Mouse (Mus musculus): ENCODE data around the gene Ubl3. TPM values are rescaled to one million over a fixed set of nuclear protein-coding genes. Genes with fewer than 3 reads are reported as not detected.

Gene Ubl3
- polyA plus RNA-seq, 1 experiment, result 185 TPM

GRCm38 (mm10) chr5:148564073-148564472 is 11.5 kb upstream of the Ubl3 start:
- H3K4me1 ChIP-seq (ENCODE audit: control insufficient read depth, insufficient read depth, low read length), result peaks cover 24% of the 10 kb centered on the region
- TF ChIP-seq CTCF (IDR thresholded peaks at IDR 0.05; ENCODE audit: low read depth, low read length) (no peak), POLR2A (IDR thresholded peaks at IDR 0.05; ENCODE audit: borderline replicate concordance, low read depth, low read length) (no peak)

GRCm38 (mm10) chr5:148563281-148563680 is 10.7 kb upstream of the Ubl3 start:
- TF ChIP-seq CTCF (IDR thresholded peaks at IDR 0.05; ENCODE audit: low read depth, low read length) (no peak), POLR2A (IDR thresholded peaks at IDR 0.05; ENCODE audit: borderline replicate concordance, low read depth, low read length) (no peak)
- Histone ChIP-seq H3K27ac (ENCODE audit: insufficient read depth, low read depth, low read length) (no peak overlapping the region), H3K4me1 (ENCODE audit: control insufficient read depth, insufficient read depth, low read length) (peaks cover 27% of the 10 kb centered on the region), H3K4me3 (ENCODE audit: insufficient read depth, low read length) (no peak overlapping the region)

More at GRCm38 (mm10) chr5:148564073-148564472, 11.5 kb upstream of the Ubl3 start:
- no peak overlapping the region for H3K27ac ChIP-seq (ENCODE audit: insufficient read depth, low read depth, low read length)
- no peak overlapping the region for H3K4me3 ChIP-seq (ENCODE audit: insufficient read depth, low read length)

DNA sequence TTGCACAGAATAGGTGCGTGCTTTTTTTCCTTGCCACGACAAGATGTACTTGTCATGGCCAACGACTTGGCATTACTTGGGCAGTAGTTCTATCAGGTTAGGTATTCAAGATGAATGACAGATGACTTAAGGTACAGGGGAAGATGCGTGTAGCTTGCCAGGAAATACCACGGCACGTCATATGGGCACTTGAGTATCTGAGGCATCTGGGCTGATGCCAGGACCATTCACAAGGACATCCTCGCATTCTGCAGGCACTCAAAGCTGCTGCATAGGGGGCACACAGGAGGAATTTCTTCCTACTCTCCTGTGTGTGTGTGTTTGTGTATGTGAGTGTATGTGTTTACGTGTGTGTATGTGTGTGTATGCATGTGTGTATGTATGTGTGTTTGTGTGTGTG is 9.6 kb upstream of the Ubl3 start:
- H3K4me1 ChIP-seq (ENCODE audit: control insufficient read depth, insufficient read depth, low read length), result peaks cover 27% of the 10 kb centered on the region

DNA sequence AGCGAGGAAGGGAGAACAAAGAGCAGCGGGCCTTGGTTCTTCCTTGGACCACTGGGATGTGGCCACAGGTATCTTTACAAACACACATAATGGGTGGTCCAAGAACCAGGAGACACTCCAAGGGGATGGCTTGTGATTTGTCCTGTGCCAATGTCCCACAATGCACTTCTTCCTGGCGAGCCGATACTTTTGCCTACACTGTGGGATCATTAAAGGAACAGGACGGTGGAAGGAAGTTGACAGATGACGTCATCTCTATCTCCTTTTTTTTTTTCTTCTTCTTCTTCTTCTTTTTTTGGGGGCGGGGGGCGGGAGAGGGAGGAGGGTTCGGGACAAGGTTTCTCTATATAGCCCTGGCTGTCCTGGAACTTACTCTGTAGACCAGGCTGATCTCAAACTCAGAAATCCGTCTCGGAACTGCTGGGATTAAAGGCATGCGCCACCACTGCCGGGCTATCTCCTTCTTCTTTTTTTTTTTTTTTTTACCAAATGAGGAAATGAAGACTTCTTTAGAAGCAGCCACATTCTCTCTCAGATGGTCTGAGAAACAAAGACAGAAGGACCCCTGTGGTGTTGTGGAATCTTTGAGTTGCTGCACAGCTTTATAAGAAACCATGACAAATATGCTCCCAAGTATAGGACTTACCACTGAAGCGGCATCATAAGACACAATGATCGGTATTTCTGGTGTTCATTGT is 6.8 kb upstream of the Ubl3 start:
- TF ChIP-seq POLR2A (IDR thresholded peaks at IDR 0.05; ENCODE audit: borderline replicate concordance, low read depth, low read length), result no peak
- no peak for TF ChIP-seq CTCF (IDR thresholded peaks at IDR 0.05; ENCODE audit: low read depth, low read length)
- H3K4me1 ChIP-seq (ENCODE audit: control insufficient read depth, insufficient read depth, low read length), result peaks cover 25% of the 10 kb centered on the region
- peak overlapping the region; percentile 72 for H3K27ac ChIP-seq (ENCODE audit: insufficient read depth, low read depth, low read length)
- H3K4me3 ChIP-seq (ENCODE audit: insufficient read depth, low read length), result peak overlapping the region; percentile 44

More for the DNA sequence above, 9.6 kb upstream of the Ubl3 start:
- H3K4me3 ChIP-seq (ENCODE audit: insufficient read depth, low read length), result no peak overlapping the region
- H3K27ac ChIP-seq (ENCODE audit: insufficient read depth, low read depth, low read length), result no peak overlapping the region
- TF ChIP-seq POLR2A (IDR thresholded peaks at IDR 0.05; ENCODE audit: borderline replicate concordance, low read depth, low read length) (no peak), CTCF (IDR thresholded peaks at IDR 0.05; ENCODE audit: low read depth, low read length) (no peak)

GRCm38 (mm10) chr5:148558472-148558871 is 5.9 kb upstream of the Ubl3 start:
- TF ChIP-seq POLR2A (IDR thresholded peaks at IDR 0.05; ENCODE audit: borderline replicate concordance, low read depth, low read length), result no peak
- TF ChIP-seq CTCF (IDR thresholded peaks at IDR 0.05; ENCODE audit: low read depth, low read length), result no peak
- H3K4me3 ChIP-seq (ENCODE audit: insufficient read depth, low read length), result no peak overlapping the region
- peaks cover 22% of the 10 kb centered on the region for H3K4me1 ChIP-seq (ENCODE audit: control insufficient read depth, insufficient read depth, low read length)
- no peak overlapping the region for H3K27ac ChIP-seq (ENCODE audit: insufficient read depth, low read depth, low read length)

DNA sequence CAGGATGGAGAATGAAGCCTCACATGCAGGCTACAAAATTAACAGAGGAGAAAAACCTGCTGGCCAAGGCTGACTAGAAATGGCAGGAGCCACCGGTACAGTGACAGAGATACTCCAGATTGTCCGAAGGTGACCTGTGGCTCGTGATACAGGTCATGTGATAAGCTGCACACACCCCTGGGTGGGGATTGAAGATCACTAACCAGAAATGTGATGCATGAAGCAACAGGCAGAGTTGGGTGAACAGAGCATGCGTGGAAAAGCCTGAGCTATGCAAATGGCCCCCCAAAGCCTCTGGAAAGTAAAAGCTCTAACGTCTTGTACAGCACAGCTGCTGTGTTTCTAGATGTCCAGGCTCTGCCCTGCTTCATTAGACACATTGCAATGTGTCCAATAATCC is 3.9 kb upstream of the Ubl3 start:
- TF ChIP-seq POLR2A (IDR thresholded peaks at IDR 0.05; ENCODE audit: borderline replicate concordance, low read depth, low read length) (no peak), CTCF (IDR thresholded peaks at IDR 0.05; ENCODE audit: low read depth, low read length) (no peak)
- H3K27ac ChIP-seq (ENCODE audit: insufficient read depth, low read depth, low read length), result no peak overlapping the region
- H3K4me3 ChIP-seq (ENCODE audit: insufficient read depth, low read length), result no peak overlapping the region
- H3K4me1 ChIP-seq (ENCODE audit: control insufficient read depth, insufficient read depth, low read length), result peaks cover 22% of the 10 kb centered on the region

- peaks cover 18% of the 10 kb centered on the region for H3K4me1 ChIP-seq (ENCODE audit: control insufficient read depth, insufficient read depth, low read length)
- TF ChIP-seq POLR2A (IDR thresholded peaks at IDR 0.05; ENCODE audit: borderline replicate concordance, low read depth, low read length), result no peak
- no peak for TF ChIP-seq CTCF (IDR thresholded peaks at IDR 0.05; ENCODE audit: low read depth, low read length)
- no peak overlapping the region for H3K27ac ChIP-seq (ENCODE audit: insufficient read depth, low read depth, low read length)
- H3K4me3 ChIP-seq (ENCODE audit: insufficient read depth, low read length), result no peak overlapping the region
Observed at GRCm38 (mm10) chr5:148555156-148555555, 2.6 kb upstream of the Ubl3 start.

DNA sequence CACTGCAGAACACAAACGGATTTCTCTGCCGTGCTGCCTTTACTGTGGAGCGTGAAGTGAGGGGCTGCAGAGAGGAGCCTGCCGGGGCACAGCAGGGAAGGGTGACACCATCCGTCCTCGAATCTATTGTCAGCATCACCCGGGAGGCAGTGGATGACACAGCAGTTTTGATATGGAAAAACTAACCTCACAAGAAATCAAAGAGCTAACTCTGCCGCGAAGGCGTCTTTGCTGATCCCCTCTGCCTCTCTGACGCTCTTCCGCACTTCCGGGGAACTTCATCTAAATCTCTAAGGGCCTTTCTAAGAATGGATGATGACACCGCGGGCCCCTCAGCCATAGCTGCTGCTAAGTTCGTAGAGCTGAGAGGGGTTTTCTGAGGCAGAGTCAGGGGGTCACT is 2.1 kb upstream of the Ubl3 start:
- Histone ChIP-seq H3K4me3 (ENCODE audit: insufficient read depth, low read length) (no peak overlapping the region), H3K27ac (ENCODE audit: insufficient read depth, low read depth, low read length) (no peak overlapping the region), H3K4me1 (ENCODE audit: control insufficient read depth, insufficient read depth, low read length) (peaks cover 19% of the 10 kb centered on the region)
- TF ChIP-seq POLR2A (IDR thresholded peaks at IDR 0.05; ENCODE audit: borderline replicate concordance, low read depth, low read length) (no peak), CTCF (IDR thresholded peaks at IDR 0.05; ENCODE audit: low read depth, low read length) (no peak)

DNA sequence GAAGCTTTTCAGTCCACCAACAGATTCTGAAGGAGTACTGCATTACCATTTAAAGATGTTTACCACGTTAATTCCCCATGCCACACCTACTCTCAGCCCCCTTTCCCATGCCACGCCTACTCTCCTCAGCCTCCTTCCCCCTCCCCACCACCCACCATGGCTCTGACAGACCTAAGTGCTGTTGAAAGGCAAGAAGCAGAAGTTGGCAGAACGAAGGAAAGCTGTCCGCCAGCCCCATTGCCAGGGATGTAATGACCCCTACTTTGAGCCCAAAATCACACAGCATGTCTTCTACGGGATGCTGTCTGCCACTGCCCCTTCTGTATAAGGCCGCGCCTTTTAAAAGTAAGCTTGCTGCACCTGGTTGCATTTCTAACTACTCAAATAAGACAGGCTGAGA is 1.7 kb upstream of the Ubl3 start:
- TF ChIP-seq POLR2A (IDR thresholded peaks at IDR 0.05; ENCODE audit: borderline replicate concordance, low read depth, low read length), result no peak
- no peak for TF ChIP-seq CTCF (IDR thresholded peaks at IDR 0.05; ENCODE audit: low read depth, low read length)
- Histone ChIP-seq H3K27ac (ENCODE audit: insufficient read depth, low read depth, low read length) (no peak overlapping the region), H3K4me1 (ENCODE audit: control insufficient read depth, insufficient read depth, low read length) (peaks cover 22% of the 10 kb centered on the region), H3K4me3 (ENCODE audit: insufficient read depth, low read length) (no peak overlapping the region)

DNA sequence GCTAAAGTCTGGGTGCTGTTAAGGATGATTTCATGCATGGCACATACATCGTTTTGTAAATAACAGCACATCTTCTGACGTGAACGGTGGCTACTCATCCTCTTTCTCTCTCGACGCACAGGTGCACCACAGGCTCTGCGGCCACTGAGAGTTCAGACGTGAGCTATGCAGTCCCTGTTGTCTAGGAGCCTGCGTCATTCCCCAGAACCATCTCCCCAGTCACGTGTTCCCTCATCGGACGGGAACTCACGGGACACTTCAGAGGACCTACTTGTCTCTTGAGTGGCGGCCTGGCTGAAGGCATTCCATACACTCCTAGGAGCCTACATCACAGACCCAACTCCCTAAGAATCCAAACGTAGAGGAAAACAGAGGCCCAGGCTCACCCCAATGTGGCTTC is 1.1 kb upstream of the Ubl3 start:
- peaks cover 19% of the 10 kb centered on the region for H3K4me1 ChIP-seq (ENCODE audit: control insufficient read depth, insufficient read depth, low read length)
- TF ChIP-seq POLR2A (IDR thresholded peaks at IDR 0.05; ENCODE audit: borderline replicate concordance, low read depth, low read length), result no peak
- TF ChIP-seq CTCF (IDR thresholded peaks at IDR 0.05; ENCODE audit: low read depth, low read length), result no peak
- no peak overlapping the region for H3K27ac ChIP-seq (ENCODE audit: insufficient read depth, low read depth, low read length)
- H3K4me3 ChIP-seq (ENCODE audit: insufficient read depth, low read length), result no peak overlapping the region
